Mouse (Mus musculus): ENCODE measurements around the gene Spsb1.
A peak's percentile ranks its signal among the peaks of the same experiment; 100 is the strongest.

Gene Spsb1

GRCm38 (mm10) chr4:149913709-149914370 lies 41.0 kb downstream of the Spsb1 start:
- DNase-seq (ENCODE audit: low read depth, low spot score) = peak; percentile 42

- DNase-seq (ENCODE audit: low read depth, low spot score) = no peak
Observed at GRCm38 (mm10) chr4:149912451-149912850, 42.4 kb downstream of the Spsb1 start.

- no peak for DNase-seq (ENCODE audit: low read depth, low spot score)
Observed at GRCm38 (mm10) chr4:149910558-149910957, 44.3 kb downstream of the Spsb1 start.

GRCm38 (mm10) chr4:149909551-149909950 lies 45.3 kb downstream of the Spsb1 start:
- DNase-seq (ENCODE audit: low read depth, low spot score) = no peak

GRCm38 (mm10) chr4:149908923-149909322 lies 45.9 kb downstream of the Spsb1 start:
- no peak for DNase-seq (ENCODE audit: low read depth, low spot score)

- DNase-seq (ENCODE audit: low read depth, low spot score) = no peak
Observed at GRCm38 (mm10) chr4:149907656-149908055, 47.2 kb downstream of the Spsb1 start.

GRCm38 (mm10) chr4:149906921-149907320 lies 47.9 kb downstream of the Spsb1 start:
- DNase-seq (ENCODE audit: low read depth, low spot score) = no peak

- DNase-seq (ENCODE audit: low read depth, low spot score) = no peak
Observed at GRCm38 (mm10) chr4:149905302-149905974, 49.4 kb downstream of the Spsb1 start.

GRCm38 (mm10) chr4:149903026-149903425 lies 51.8 kb downstream of the Spsb1 start:
- DNase-seq (ENCODE audit: low read depth, low spot score) = no peak

- DNase-seq (ENCODE audit: low read depth, low spot score) = no peak
Observed at GRCm38 (mm10) chr4:149901349-149901782, 53.5 kb downstream of the Spsb1 start.

- DNase-seq (ENCODE audit: low read depth, low spot score) = no peak
Observed at GRCm38 (mm10) chr4:149897661-149898260, 57.1 kb downstream of the Spsb1 start.

GRCm38 (mm10) chr4:149896024-149896538 lies 58.8 kb downstream of the Spsb1 start:
- DNase-seq (ENCODE audit: low read depth, low spot score) = no peak

GRCm38 (mm10) chr4:149895226-149895625 lies 59.6 kb downstream of the Spsb1 start:
- DNase-seq (ENCODE audit: low read depth, low spot score) = no peak

- no peak for DNase-seq (ENCODE audit: low read depth, low spot score)
Observed at GRCm38 (mm10) chr4:149894300-149894699, 60.5 kb downstream of the Spsb1 start.

- DNase-seq (ENCODE audit: low read depth, low spot score) = no peak
Observed at GRCm38 (mm10) chr4:149893611-149894151, 61.2 kb downstream of the Spsb1 start.

GRCm38 (mm10) chr4:149891172-149891960 lies 63.5 kb downstream of the Spsb1 start:
- DNase-seq (ENCODE audit: low read depth, low spot score) = no peak

- DNase-seq (ENCODE audit: low read depth, low spot score) = no peak
Observed at GRCm38 (mm10) chr4:149890551-149890950, 64.3 kb downstream of the Spsb1 start.

GRCm38 (mm10) chr4:149889851-149890250 lies 65.0 kb downstream of the Spsb1 start:
- no peak for DNase-seq (ENCODE audit: low read depth, low spot score)

GRCm38 (mm10) chr4:149888736-149889470 lies 65.9 kb downstream of the Spsb1 start:
- DNase-seq (ENCODE audit: low read depth, low spot score) = no peak

- no peak for DNase-seq (ENCODE audit: low read depth, low spot score)
Observed at GRCm38 (mm10) chr4:149888156-149888555, 66.7 kb downstream of the Spsb1 start.
